Mouse (Mus musculus): ENCODE measurements at regions not wholly inside any gene's neighbourhood (a gene's known extent, or its start where the extent isn't known, plus 50 kb on each side); places are given as distances from the start of the nearest gene placed in this dataset.

- no peak for DNase-seq (ENCODE audit: low read depth, low spot score)
Measured at GRCm38 (mm10) chr2:78418561-78419338, 449.2 kb upstream of the Ube2e3 start.

DNA sequence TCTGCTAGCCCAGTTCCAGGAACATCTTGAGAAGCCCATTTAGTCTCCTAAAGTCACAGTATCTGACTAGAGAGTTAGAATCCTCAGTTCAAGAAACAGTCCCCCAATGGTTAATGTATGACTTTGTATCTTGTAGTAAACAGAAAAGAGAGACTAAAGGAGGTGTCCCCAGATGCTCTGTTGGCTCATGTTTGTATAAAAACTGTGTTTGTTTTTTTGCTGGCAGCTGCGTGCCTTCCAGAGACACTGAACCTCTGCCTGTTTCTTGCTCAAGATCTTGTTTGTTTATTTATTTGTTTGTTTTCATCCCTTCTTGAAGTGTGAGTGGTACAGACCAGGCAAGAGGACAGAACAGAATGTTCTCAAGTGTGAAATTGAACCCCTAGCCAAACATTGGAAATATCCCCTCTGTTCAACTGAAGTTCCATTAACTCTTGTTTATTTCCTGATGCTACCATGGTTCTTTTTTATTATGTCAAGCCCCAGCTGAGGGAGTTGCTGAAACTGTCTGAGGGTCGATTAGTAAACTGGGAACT is 451.3 kb upstream of the Ube2e3 start:
- DNase-seq (ENCODE audit: low read depth, low spot score): no peak

DNA sequence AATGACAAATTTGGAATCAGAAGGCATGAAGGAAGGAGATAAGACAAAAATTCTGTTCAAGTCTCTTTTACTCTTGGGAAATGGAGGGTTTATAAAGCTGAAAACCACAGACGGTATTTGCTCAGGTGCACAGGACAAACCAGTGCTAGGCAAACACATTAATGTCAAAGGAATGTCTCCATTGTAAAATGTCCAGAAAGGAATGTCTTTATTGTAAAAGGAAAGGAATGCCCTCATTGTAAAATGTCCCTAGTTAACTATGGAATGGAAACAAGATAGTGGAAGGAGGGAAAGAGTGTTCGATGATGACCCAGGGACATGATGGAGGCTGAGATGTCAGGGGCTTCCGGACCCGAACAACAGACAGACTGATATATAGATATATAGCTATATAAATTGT is 454.9 kb upstream of the Ube2e3 start:
- no peak for DNase-seq (ENCODE audit: low read depth, low spot score)

DNA sequence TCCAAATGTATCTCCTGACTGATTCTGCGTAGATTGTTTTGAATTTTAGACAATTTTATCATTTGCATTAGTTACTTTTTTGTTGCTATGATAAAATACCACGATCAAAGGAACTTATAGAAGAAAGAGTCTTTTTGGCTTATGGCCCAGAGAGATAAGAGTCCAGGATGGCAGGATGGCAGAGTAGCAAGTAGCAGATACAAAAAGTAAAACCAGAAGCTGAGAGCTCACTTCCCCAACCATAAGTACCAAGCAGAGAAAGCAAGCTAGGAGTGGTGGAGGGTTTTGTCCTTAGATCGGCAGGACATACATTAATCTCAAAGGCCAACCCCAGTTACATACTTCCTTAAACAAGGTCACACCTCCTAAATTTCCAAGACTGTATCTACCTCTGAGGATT is 457.7 kb upstream of the Cwc22 start:
- no peak for DNase-seq (ENCODE audit: low read depth, low spot score)

DNA sequence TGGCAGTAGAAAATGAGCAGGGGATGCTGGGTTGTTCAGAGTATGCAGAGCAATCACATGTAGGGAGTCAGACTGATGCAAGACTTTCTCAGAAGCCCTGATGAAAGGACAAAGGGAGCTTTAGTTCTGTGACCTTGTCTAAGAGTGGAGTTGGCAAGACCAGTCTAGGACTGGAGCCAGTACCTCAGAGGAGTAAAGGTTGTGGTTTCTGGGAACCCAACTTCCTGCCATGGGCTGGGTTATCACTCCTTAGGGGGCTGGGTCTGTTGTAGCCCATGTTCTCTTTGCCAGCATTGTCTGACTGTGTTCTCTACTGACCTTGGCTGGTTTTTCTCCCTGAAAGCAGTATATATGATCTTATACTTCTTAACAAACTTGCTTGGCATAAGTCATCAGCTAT is 453.1 kb upstream of the Cwc22 start:
- DNase-seq (ENCODE audit: low read depth, low spot score): no peak

GRCm38 (mm10) chr2:78396924-78397323 is 450.7 kb upstream of the Cwc22 start:
- DNase-seq (ENCODE audit: low read depth, low spot score): no peak

DNA sequence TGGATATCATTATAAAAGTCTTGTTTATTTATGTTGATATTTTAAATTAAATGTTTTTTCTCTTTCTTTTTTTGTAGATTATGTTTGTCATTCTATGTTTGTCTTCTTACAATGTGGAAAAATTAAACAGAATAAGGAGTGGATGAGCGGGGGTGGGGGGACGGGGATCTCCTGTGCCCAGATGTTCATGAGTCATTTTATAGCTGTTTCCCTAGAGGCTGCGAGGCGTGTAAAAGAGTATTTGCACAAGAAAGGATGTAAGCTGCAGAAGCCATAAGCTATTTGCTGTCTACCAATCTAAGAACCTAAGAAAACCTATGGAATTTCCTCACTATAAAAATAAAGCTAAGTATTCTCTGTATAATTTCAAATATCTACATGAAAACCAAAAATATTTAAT is 446.9 kb upstream of the Cwc22 start:
- no peak for DNase-seq (ENCODE audit: low read depth, low spot score)

DNA sequence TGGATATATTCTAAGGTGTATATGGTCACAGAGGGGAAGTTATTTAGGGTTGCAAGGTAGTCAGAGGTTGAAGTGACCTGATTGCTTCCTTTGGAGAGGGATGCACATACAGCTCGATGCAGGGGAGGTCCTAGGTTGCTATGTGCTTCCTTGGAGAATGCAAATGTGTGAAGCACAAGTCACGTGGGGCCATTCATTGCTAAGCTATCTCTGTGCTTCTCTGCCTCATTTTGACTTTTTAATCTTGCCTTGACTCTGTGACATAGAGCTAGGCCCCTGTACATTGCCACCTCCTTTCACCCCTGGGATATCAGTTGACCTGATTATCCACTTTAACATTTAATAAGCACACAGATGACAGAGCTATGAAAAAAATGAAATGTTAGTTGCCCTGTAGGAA is 446.2 kb upstream of the Cwc22 start:
- no peak for DNase-seq (ENCODE audit: low read depth, low spot score)

- DNase-seq (ENCODE audit: low read depth, low spot score): no peak
Measured at GRCm38 (mm10) chr2:78388001-78388400, 441.8 kb upstream of the Cwc22 start.

DNA sequence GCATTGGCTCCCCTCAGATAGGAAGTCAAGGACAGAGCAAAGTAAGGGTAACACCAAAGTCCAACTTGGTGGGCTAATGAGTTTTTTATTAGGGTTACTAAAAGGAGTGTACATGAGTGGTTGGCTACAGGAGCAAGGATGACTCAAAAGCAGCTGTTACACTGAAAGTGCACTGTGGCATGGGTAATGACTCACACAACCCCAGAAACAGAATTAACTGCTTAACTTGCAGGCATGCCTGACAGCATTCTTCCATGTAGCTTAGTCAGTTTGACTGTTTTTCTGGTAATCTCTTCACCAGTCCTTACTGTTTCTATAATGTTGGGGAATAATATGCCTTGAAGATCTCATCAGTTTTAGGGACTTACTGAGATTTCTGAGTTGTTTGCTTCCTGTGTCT is 435.1 kb upstream of the Cwc22 start:
- no peak for DNase-seq (ENCODE audit: low read depth, low spot score)

- no peak for DNase-seq (ENCODE audit: low read depth, low spot score)
Measured at GRCm38 (mm10) chr2:78331736-78332475, 385.7 kb upstream of the Cwc22 start.

DNA sequence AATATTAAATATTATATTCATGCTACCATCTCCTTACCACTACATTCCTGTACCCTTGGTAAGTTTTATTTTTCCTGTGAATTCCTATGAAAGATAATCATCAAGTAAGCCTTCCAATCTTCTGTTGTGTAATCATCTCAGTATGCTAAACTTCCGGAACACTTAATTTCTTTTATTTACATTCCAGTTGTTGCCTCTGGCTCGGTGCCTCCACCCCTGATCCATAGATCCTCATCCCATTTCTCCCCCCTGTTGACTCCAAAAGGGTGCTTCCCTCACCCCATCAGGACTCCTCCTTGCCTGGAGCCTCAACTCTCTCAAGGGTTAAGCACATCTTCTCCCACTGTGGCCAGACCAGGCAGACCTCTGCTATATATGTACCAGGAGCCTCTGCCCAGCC is 379.9 kb upstream of the Cwc22 start:
- DNase-seq (ENCODE audit: low read depth, low spot score): no peak

GRCm38 (mm10) chr2:78322216-78322965 is 376.2 kb upstream of the Cwc22 start:
- no peak for DNase-seq (ENCODE audit: low read depth, low spot score)

- DNase-seq (ENCODE audit: low read depth, low spot score): no peak
Measured at GRCm38 (mm10) chr2:78311766-78312491, 365.8 kb upstream of the Cwc22 start.

GRCm38 (mm10) chr2:78309361-78309760 is 363.2 kb upstream of the Cwc22 start:
- DNase-seq (ENCODE audit: low read depth, low spot score): peak; percentile 50

DNA sequence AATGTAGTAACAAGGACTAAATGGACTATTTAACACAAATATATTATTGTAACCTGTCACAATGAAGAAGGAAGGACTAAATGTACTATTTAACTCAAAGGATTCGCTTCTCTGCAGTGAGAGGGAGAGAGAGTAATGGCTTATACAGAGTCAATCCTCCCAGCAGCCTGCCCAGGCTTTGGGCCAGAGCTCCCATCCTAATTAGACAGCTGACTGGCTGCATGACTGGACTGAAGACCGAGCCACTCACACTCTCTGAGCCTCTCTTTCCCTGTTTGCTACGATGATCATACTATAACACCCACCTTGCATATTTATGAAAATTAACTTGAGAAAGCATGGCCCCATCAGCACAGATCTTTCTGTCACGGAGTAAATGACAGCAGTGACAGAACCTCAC is 360.7 kb upstream of the Cwc22 start:
- no peak for DNase-seq (ENCODE audit: low read depth, low spot score)

DNA sequence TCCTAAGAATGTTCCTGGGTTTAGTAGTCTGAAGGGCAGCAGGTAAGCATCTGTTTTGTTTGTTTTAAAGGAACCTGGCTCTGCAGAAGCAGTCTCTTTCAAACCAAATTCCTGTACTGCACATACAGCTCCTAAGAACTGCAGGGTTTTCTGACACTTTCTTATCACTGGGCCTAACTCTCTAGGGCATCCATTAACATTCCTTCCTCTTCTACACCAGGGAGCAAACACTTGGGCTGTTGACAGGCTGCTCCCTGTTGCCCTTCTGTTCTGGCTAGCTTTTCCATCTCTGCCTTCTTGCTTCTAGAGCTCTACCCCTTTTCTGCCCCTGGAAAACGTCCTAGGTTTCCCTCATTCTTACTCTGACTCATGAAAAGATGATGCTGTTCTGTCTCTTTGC is 345.5 kb upstream of the Cwc22 start:
- no peak for DNase-seq (ENCODE audit: low read depth, low spot score)

- DNase-seq (ENCODE audit: low read depth, low spot score): peak; percentile 9
Measured at GRCm38 (mm10) chr2:78284806-78285205, 338.6 kb upstream of the Cwc22 start.

DNA sequence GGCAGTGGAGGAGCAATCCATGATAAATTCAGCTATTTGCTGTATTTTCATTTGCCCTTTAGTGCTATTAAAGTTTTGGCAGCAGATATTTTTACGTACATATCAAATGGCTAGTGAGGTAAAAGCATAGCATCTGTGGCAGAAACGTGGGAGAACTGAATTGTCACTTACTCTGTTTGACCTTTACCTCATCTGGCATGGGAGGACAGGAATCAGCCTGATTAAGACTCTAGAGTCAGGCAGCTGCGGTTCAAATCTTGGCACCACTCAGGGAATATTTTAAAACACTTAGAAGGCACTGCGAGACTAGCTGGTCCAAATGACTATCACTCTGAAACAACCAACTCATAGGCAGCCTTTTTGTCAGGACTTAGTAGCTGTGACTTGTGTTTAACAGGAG is 337.4 kb upstream of the Cwc22 start:
- no peak for DNase-seq (ENCODE audit: low read depth, low spot score)

DNA sequence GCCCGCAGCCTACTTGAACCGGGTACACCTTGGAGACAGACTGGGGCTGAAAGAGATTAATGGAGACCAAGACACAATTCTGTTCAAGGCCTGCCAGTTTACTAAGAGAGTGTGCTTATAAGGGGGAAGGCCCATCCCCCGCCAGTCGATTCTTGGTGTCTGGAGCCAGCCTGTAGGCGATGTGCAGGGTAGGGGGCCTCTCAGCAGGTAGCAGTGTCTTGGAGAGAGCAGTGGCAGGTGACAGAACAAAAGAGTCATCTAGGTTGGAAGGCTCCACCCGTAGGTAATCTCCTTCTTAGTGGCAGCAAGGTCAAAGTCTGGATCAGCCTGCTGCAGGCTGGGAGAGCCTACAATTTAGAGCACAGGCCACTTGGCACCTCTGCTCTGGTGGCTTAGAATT is 335.7 kb upstream of the Cwc22 start:
- DNase-seq (ENCODE audit: low read depth, low spot score): peak; percentile 90

- DNase-seq (ENCODE audit: low read depth, low spot score): no peak
Measured at GRCm38 (mm10) chr2:78280219-78280915, 334.2 kb upstream of the Cwc22 start.

All from ES-CJ7 (cell line).